In genomic region chr11:52561281-52561680, GRCm38 (mm10) we compare ENCODE assay signal across 10 mouse cellular contexts.
A peak's percentile ranks its signal among the peaks of the same experiment; 100 is the strongest.
DNase-seq lines count a peak whose midpoint lies in the region; ATAC-seq and TF ChIP-seq lines count a peak whose summit lies in the region.
"Had no signal": no experiment of that assay in that cellular context is flagged by ENCODE, and none has a peak within 500 bp of the region (broad histone marks: within the 10 kb centered on the region; RNA-seq: fewer than 3 reads in every experiment).

No protein-coding gene starts in this region.

- no peak overlapping the region for H3K4me2 ChIP-seq in forebrain, postnatal 0 days (ENCODE audit: low read depth)
- no peak overlapping the region; the same call in 1 of the 2 replicates for H3K4me2 ChIP-seq in heart, embryonic 12.5 days
- H3K4me2 ChIP-seq: midbrain, embryonic 12.5 days had no signal

- DNase-seq in forebrain, postnatal 0 days: no peak
- no peak for DNase-seq in forebrain, embryonic 10.5 days (ENCODE audit: extremely low spot score, low spot score)
- peak; percentile 26 for DNase-seq in MN1 (ENCODE audit: low spot score)
- DNase-seq in kidney, postnatal 4 days: peak; percentile 34 to 53
- no peak for DNase-seq in spleen, postnatal 4 days (ENCODE audit: low spot score in 2 of 2)
- no peak for DNase-seq in adrenal gland, postnatal 4 days (ENCODE audit: low spot score in 2 of 2)

- H3K4me1 ChIP-seq in forebrain, postnatal 0 days (ENCODE audit: insufficient read depth): no peaks in the 10 kb centered on the region
- H3K4me1 ChIP-seq in forebrain, embryonic 10.5 days: peaks cover 20% of the 10 kb centered on the region
- H3K4me1 ChIP-seq in heart, embryonic 12.5 days (replicated peaks): peaks cover 40% of the 10 kb centered on the region

- H3K36me3 ChIP-seq in forebrain, postnatal 0 days (ENCODE audit: insufficient read depth): no peaks in the 10 kb centered on the region
- H3K36me3 ChIP-seq in forebrain, embryonic 10.5 days (replicated peaks): no peaks in the 10 kb centered on the region
- H3K36me3 ChIP-seq in heart, embryonic 12.5 days: no peaks in the 10 kb centered on the region
- H3K36me3 ChIP-seq: midbrain, embryonic 12.5 days had no signal

- TF ChIP-seq CTCF in forebrain, postnatal 0 days (IDR thresholded peaks at IDR 0.05; ENCODE audit: low read depth): no peak

- peak; percentile 25; the same call in 1 of the 2 replicates for ATAC-seq in forebrain, postnatal 0 days
- ATAC-seq in heart, embryonic 12.5 days (ENCODE audit: insufficient number of reproducible peaks, low FRiP score): peak; percentile 81
- ATAC-seq in activated CD4-positive, CD25-positive, alpha-beta regulatory T cell, adult 4 months: no peak
- ATAC-seq: inflammation-experienced regulatory T-cells, adult 6 months had no signal

- no peak overlapping the region for H3K4me3 ChIP-seq in forebrain, postnatal 0 days (ENCODE audit: low read depth, low read length)
- no peak overlapping the region for H3K4me3 ChIP-seq in forebrain, embryonic 10.5 days
- H3K4me3 ChIP-seq in heart, embryonic 12.5 days: no peak overlapping the region
- H3K4me3 ChIP-seq: midbrain, embryonic 12.5 days had no signal

- WGBS in forebrain, postnatal 0 days: 63% methylated on average over 7 of the region's 7 CpGs
- WGBS in forebrain, embryonic 10.5 days: 71% methylated on average over 7 of the region's 7 CpGs
- WGBS in heart, embryonic 12.5 days: 18% methylated on average over 7 of the region's 7 CpGs

- no peaks in the 10 kb centered on the region for H3K9me3 ChIP-seq in forebrain, postnatal 0 days (ENCODE audit: low read length)
- no peaks in the 10 kb centered on the region for H3K9me3 ChIP-seq in forebrain, embryonic 10.5 days
- H3K9me3 ChIP-seq in heart, embryonic 12.5 days (replicated peaks): no peaks in the 10 kb centered on the region
- H3K9me3 ChIP-seq: midbrain, embryonic 12.5 days had no signal

- H3K27ac ChIP-seq in forebrain, postnatal 0 days (ENCODE audit: low read depth, low read length): no peak overlapping the region
- H3K27ac ChIP-seq in forebrain, embryonic 10.5 days: no peak overlapping the region
- peak overlapping the region; percentile 80 for H3K27ac ChIP-seq in heart, embryonic 12.5 days (ENCODE audit: poor library complexity, severe bottlenecking)
- H3K27ac ChIP-seq: midbrain, embryonic 12.5 days had no signal

- H3K27me3 ChIP-seq in forebrain, postnatal 0 days (ENCODE audit: insufficient read depth, low read length): no peaks in the 10 kb centered on the region
- no peaks in the 10 kb centered on the region for H3K27me3 ChIP-seq in forebrain, embryonic 10.5 days (ENCODE audit: poor library complexity, severe bottlenecking)
- no peaks in the 10 kb centered on the region for H3K27me3 ChIP-seq in heart, embryonic 12.5 days (replicated peaks)
- H3K27me3 ChIP-seq: midbrain, embryonic 12.5 days had no signal

- H3K9ac ChIP-seq in forebrain, postnatal 0 days: no peak overlapping the region
- no peak overlapping the region for H3K9ac ChIP-seq in heart, embryonic 12.5 days
- H3K9ac ChIP-seq: midbrain, embryonic 12.5 days had no signal

Comparison
In these comparisons a context has a peak if more than half of its experiments do, and no peak if none do; other contexts are left out.
1. DNase-seq: peak in MN1 (single experiment) and kidney, postnatal 4 days (2 of 2); none in forebrain, postnatal 0 days (single experiment), forebrain, embryonic 10.5 days (single experiment), spleen, postnatal 4 days (0 of 2) and adrenal gland, postnatal 4 days (0 of 2).